25 mouse cellular contexts compared by ENCODE assay signal in genomic region chr11:91098186-91098585, GRCm38 (mm10).
DNase-seq lines count a peak whose midpoint lies in the region; ATAC-seq lines count a peak whose summit lies in the region.
"Had no signal": no experiment of that assay in that cellular context is flagged by ENCODE, and none has a peak within 500 bp of the region (broad histone marks: within the 10 kb centered on the region; RNA-seq: fewer than 3 reads in every experiment).

No protein-coding gene starts in this region.

- H3K27me3 ChIP-seq in forebrain, embryonic 13.5 days = peaks cover 34% of the 10 kb centered on the region
- H3K27me3 ChIP-seq: hindbrain, embryonic 12.5 days; limb, embryonic 15.5 days; lung, embryonic 15.5 days; megakaryocyte, embryonic 14.5 days; neural tube, embryonic 12.5 days had no signal

- H3K36me3 ChIP-seq in forebrain, embryonic 13.5 days (ENCODE audit: poor library complexity, severe bottlenecking) = no peaks in the 10 kb centered on the region
- H3K36me3 ChIP-seq: hindbrain, embryonic 12.5 days; limb, embryonic 15.5 days; lung, embryonic 15.5 days; neural tube, embryonic 12.5 days had no signal

- H3K4me2 ChIP-seq in forebrain, embryonic 13.5 days = no peak overlapping the region
- H3K4me2 ChIP-seq: hindbrain, embryonic 12.5 days; limb, embryonic 15.5 days; lung, embryonic 15.5 days; neural tube, embryonic 12.5 days had no signal

- WGBS in forebrain, embryonic 13.5 days = 17% methylated on average over 5 of the region's 5 CpGs

- peak; percentile 94 for ATAC-seq in forebrain, embryonic 13.5 days
- ATAC-seq in megakaryocyte-erythroid progenitor cell, adult 5-6 weeks (replicated peaks; ENCODE audit: low FRiP score, low TSS enrichment, poor library complexity, severe bottlenecking) = no peak
- ATAC-seq: CD4-positive, CD25-positive, alpha-beta regulatory T cell, adult 4 months; inflammation-experienced regulatory T-cells, adult 6 months had no signal

- H3K4me3 ChIP-seq in forebrain, embryonic 13.5 days = no peak overlapping the region
- H3K4me3 ChIP-seq: heart, adult 2 months; hindbrain, embryonic 12.5 days; left cerebral cortex, adult 2 months; limb, embryonic 15.5 days; lung, embryonic 15.5 days; megakaryocyte, embryonic 14.5 days; neural tube, embryonic 12.5 days had no signal

- H3K27ac ChIP-seq in forebrain, embryonic 13.5 days = no peak overlapping the region
- H3K27ac ChIP-seq: heart, adult 2 months; hindbrain, embryonic 12.5 days; left cerebral cortex, adult 2 months; limb, embryonic 15.5 days; liver, embryonic 14.5 days; lung, embryonic 15.5 days; neural tube, embryonic 12.5 days had no signal

- peaks cover 12% of the 10 kb centered on the region for H3K4me1 ChIP-seq in forebrain, embryonic 13.5 days
- H3K4me1 ChIP-seq: hindbrain, embryonic 12.5 days; limb, embryonic 15.5 days; lung, embryonic 15.5 days; megakaryocyte, embryonic 14.5 days; neural tube, embryonic 12.5 days had no signal

- H3K9me3 ChIP-seq in forebrain, embryonic 13.5 days (replicated peaks) = no peaks in the 10 kb centered on the region
- H3K9me3 ChIP-seq: hindbrain, embryonic 12.5 days; limb, embryonic 15.5 days; lung, embryonic 15.5 days; neural tube, embryonic 12.5 days had no signal

- peak; percentile 2 to 4 for DNase-seq in layer of hippocampus, adult 8-10 months (ENCODE audit: low spot score in 2 of 2)
- no peak for DNase-seq in layer of hippocampus, adult 11-12 months (ENCODE audit: low spot score)
- DNase-seq in right cerebral cortex, postnatal 10 days (ENCODE audit: low spot score in 2 of 2) = peak; percentile 26 to 34
- DNase-seq in right cerebral cortex, adult 18-20 months = no peak
- DNase-seq in layer of hippocampus, postnatal 14 days (ENCODE audit: low spot score in 2 of 2) = peak; percentile 18 to 73
- DNase-seq: adrenal gland, postnatal 14 days; cerebellum, adult 11-12 months; gastrocnemius, postnatal 36 days; heart, adult 2 months; kidney, adult 8-10 months; kidney, postnatal 10 days; left cerebral cortex, postnatal 4 days; lung, postnatal 36 days; spleen, adult 18-20 months had no signal

- H3K9ac ChIP-seq in forebrain, embryonic 13.5 days = no peak overlapping the region
- H3K9ac ChIP-seq: hindbrain, embryonic 12.5 days; limb, embryonic 15.5 days; liver, embryonic 14.5 days; lung, embryonic 15.5 days; neural tube, embryonic 12.5 days had no signal

Comparison
In these comparisons a context has a peak if more than half of its experiments do, and no peak if none do; other contexts are left out.
1. DNase-seq: peak in layer of hippocampus, adult 8-10 months (2 of 2), right cerebral cortex, postnatal 10 days (2 of 2) and layer of hippocampus, postnatal 14 days (2 of 2); none in layer of hippocampus, adult 11-12 months (single experiment) and right cerebral cortex, adult 18-20 months (single experiment).